Mouse (Mus musculus) small intestine, adult 2 months (tissue): ENCODE measurements around the gene Tecpr1.

Source experiments
- CTCF ChIP-seq: fragments of 200-500 bp; IDR thresholded peaks from 2 replicates; pipeline ENCODE4 v1.5.1; 2012; ENCODE audit warnings: low read depth, mild to moderate bottlenecking, control low read depth, inconsistent platforms, low read length, moderate library complexity, mixed read lengths; ENCODE audit not compliant: insufficient replicate concordance, insufficient read length; ENCODE audit errors: extremely low read depth
- POLR2A ChIP-seq: fragments of 200-500 bp; IDR thresholded peaks from 2 replicates; pipeline ENCODE4 v1.6.1; 2012; ENCODE audit warnings: low read depth, mild to moderate bottlenecking, control low read depth, inconsistent platforms, low read length, moderate library complexity

DNA sequence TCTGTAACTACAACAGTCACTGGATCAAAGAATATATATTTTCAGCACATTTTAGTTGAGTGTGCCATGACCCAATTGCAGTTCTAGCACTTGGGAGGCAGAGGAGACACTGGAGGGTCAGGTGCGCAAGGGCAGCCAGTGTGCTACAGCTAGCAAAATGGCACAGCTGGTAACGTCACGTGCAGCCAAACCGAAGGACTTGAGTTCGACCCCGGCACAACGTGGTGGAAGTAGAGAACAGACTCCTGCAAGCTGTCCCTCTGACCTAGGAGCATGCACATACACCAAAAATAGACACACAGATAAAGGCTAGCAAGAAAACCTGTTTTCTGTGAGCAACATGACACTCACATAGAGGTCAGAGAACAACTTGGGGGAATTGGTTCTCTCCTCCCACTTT, 34.1 kb downstream of the Tecpr1 start:
- TF ChIP-seq POLR2A (no peak), CTCF (no peak)
